Mouse (Mus musculus) cerebellum, postnatal 25 days (tissue): ENCODE measurements around the gene Lrrc10.
A peak's percentile ranks its signal among the peaks of the same experiment; 100 is the strongest.
"Not testable (repeated sequence)": the region's sequence is repeated elsewhere in the genome, so short reads cannot be mapped to it uniquely, and the experiment has no call there.

Experiments used
- DNase-seq, 2 experiments: peaks; one replicate each; pipeline ENCODE4 v3.0.0; 2021; ENCODE audit warnings: mixed read lengths in 2 of 2

Lrrc10 gene

DNA sequence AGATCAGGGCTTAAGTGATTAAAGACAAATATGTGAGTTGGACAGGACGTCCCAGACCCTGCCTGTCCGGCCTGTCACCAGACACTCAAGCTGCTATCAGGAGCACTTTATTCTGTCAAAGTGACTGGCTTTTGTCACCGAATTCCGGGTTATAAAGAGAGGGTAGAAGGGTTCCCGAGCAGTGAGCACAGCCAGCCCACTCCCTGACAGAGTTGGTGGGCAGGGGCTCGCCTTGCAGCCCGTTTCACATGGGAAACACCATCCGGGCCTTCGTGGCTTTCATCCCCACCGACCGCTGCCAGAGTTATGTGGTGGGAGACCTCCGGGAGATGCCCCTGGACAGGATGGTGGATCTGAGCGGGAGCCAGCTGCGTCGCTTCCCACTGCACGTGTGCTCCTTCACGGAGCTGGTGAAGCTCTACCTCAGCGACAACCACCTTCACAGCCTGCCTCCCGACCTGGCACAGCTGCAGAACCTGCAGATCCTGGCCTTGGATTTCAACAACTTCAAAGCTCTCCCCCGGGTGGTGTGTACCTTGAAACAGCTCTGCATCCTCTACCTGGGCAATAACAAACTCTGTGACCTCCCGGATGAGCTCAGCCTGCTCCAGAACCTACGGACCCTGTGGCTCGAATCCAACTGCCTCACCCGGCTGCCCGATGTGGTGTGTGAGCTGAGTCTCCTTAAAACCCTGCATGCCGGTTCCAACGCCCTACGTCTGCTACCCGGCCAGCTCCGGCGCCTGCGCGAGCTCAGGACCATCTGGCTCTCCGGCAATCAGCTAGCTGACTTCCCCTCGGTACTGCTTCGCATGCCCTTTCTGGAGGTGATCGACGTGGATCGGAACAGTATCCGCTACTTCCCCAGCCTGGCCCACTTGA lies at the start of gene Lrrc10:
Lrrc10 (plus strand) TSS at position 167 of the 882 bp plus-strand sequence.
- DNase-seq, result peak; percentile 66 to 76

DNA sequence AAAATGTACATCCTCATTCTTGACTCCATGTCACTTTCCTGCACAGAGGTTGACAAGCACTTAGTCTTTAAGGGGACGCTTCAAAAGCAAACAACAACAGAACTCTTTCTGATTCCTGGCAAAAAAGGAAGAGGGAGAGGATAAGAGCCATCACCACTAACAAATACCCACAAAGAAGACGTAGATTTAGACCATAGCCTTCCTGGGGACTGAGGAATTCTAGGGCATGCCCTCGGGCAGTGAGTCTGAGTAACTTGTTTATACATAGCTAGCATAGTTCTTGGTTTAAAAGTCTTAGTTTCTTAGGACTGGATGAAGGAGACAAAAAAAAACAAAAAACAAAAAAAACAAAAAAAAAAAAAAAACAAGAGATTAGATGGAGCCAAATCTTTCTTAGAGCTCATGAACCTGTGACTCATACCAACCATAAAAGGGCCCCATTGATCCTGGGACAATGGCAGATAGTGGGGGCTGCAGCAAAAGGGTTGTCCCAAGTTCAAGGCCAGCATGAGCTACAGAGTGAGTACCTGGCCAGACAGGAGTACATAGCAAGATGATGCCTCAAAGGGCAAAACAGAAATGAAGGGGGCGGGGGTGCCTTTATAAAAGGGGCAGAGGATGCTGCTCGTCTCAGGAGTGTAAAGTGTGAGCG lies 49.4 kb upstream of the Lrrc10 start:
- no peak for DNase-seq

DNA sequence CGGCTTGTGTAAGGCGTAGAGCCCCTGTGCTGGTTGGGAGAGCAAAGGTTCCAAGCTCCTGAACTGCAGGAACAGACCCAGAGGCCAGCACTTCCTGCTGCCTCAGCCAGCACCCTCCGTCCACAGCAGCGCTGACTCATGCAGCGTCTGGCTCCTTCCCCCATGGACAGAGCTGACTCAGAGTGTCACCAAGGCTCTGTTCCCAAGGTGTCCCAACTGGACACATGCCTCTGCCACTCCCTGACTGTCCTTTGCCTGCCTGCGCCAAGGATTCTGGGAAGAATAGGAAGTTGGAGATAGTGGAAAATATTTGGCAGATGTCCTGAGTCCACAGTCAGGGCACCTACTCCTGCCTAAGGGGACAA lies 48.9 kb upstream of the Lrrc10 start:
- peak in 1 of 2 experiments; percentile 24 for DNase-seq

DNA sequence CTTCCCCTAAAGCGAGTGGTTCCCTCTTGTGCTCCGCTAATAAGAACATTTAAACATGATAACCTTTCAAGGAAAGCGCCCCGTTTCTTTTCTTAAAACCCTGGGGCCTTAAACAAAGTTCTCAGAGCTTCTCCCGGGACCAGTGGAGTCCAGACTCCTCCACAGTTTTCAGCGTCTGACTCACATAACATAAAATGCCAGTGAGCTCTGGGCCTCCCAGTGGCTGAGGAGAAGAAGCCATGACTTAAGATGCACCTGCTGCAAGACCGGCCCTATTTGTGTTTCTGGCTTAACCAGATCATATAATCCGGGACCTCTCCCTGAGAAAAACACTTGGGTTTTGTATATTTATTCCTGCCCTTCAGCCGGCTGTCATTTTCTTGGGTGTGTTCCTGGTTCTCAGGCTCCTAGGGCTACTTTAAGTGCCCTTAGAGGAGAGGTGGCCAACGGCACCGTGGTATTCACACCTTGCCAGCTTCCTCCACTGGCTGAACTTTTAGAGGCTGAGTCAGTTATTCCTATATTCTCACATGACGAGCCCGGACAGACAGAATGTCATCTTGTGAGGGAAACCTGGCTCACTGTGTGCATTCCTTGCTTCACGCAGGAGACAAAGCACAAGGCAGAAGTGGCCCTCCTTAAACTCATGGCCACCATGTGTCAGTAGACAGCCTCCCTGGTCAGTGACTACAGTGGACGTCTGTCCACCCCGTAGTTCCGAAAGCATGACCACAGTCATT lies 46.3 kb upstream of the Lrrc10 start:
- no peak for DNase-seq

DNA sequence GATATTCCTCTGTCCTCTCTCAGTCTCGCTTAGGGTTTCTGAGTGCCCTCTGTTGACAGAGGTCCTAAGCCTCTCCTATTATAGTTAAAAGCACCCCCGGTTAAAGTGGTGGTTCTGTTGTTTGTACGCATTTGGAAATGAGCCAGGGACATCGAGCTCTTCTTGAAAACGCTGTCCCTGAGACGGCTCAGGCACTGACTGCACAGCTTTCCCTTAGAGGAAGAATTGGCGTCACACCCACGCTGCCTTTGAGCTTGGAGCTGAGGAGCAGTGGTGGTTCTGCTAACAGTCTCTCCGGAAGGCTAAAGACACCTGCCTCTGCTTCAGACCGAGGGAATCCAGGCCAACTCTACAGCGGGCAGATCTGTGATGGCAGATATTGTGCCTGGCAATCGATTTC lies 44.2 kb upstream of the Lrrc10 start:
- DNase-seq, result no peak

DNA sequence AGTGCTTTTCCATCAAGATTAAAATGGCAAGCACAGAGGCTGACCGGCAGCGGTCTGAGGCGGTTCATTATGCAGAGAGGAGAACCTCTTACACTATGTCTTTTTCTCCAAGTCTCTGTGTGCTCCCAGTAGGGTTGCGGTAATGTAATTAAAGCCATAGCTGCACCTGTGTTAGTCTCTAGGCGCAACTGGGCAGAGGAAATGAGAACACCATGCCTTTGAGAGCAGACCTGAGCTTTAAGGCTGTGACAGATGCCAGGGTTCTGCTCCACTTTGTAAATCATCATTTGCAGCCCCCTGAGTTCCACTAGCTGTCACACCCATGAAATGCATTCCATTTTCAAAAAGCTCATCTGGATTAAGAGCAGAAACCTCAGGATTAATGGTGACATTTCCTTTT lies 40.4 kb upstream of the Lrrc10 start:
- DNase-seq, result no peak

DNA sequence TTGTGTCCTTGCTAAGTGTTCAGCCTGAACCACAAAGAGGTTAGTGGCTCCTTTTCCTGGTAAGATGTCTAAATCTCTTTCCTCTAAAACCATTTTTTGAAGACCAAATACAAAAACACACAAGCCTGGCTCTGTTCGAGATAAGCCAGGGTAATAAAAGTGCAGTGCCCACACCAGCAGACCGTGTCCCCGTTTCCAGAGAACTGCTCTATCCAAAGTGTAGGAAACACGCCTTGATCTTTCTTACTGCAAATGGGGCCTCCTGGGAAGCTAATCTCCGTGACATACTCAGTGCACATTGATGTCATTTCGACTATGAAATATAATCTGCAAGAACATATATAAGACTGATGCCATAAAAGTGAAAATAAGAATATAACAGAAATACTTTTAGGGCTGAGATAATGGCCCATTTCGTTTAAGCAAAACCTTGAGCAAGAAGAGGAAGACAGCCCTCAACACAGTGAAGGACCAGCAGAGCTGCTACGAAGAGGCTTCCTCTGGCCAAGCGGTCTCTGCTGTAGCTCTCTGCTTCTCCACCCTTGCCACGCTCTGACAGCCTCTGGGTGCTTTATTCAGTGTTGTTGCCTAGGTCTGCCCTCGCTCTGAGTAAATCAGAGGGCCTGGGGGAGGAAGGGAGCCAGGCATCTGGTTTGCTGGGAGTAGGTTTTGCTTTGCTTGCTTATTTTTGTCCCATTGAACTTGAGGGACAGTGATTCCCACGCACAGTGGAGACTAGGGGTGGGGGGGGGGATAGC lies 39.3 kb upstream of the Lrrc10 start:
- DNase-seq, result no peak

DNA sequence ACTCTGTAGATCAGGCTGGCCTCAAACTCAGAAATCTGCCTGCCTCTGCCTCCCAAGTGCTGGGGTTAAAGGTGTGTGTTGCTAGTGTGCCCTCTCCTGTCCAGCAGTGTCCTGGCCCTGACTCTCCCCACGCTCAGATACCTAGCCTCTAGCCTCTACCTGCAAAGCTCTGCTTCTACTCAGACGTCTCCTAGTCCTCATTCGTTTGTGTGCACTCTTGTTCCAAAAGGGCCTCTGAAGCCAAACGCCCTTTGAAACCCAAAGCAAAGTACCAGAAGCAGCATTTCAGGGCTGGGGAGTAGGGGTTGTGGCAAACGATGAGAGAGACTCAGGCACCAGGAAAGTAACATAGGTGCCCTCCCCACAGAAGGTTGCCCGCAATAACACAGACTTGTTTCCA lies 35.5 kb upstream of the Lrrc10 start:
- no peak for DNase-seq

DNA sequence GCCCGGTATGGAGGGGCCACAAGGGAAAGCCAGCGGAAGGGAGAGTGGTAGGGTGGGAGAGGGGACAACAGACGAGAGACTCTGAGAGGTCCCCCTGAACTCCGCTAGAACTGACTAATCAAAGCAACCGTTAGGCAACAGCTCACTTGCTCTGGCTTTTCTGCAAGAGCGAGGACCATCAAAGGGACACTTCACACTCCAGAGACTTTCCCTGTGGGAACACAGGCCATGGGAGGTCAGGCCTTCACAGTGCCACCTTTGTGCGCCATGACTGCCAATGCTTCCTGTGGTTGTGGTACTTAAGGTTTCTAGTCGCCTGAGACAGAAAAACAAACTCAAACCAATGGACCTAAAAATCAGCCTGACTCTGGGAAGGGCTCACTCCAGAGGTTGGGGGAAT lies 34.1 kb upstream of the Lrrc10 start:
- DNase-seq, result no peak

DNA sequence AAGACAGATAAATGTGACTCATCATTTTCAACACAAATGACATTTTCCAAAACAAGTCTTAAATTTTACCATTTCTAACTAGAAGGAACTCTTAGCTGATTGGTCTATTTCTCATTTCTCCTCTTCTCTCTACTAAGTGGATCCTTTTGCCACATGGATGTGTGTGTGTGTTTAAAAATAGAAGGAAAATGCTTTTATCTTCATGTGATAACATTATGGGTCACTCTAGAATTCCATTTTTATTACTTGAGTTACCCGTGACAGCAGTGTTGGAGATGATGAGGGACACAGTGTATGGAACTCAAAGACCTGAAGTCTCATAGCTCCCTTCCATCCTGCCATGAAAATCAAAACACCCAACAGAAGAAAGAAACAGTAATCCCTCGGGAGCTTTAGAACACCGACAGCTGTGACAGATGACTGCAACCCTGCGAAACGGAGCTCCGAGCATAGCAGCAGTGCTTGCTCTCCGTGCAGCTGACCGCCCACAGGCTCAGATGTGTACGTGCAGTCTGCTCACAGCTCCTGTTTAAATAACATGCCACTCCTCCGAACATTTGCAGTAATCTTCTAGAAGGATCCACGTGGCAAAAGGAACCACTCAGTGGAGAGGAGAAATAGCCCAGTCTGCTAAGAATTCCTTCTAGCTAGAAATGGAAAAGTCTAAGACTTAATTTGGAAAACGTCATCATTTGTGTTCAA lies 31.3 kb upstream of the Lrrc10 start:
- no peak for DNase-seq

DNA sequence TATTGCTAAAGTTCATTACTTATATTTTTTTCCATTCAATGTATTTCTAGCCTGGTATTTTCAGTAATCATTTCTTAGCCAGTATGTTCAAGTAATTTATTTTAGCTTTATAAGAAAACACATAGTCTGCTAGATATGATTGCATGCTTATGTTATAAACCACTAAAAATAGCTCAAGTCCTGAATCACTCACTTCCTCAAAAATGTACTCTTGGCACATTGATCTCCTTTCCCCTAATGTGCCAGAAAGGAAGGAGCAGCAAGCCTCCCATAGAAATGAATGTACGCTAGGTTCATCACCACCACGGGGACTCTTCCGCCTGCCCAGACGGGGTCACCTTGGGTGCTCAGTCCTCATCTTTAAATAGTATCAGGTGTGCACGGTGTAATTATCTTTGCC lies 30.6 kb upstream of the Lrrc10 start:
- DNase-seq, result no peak

DNA sequence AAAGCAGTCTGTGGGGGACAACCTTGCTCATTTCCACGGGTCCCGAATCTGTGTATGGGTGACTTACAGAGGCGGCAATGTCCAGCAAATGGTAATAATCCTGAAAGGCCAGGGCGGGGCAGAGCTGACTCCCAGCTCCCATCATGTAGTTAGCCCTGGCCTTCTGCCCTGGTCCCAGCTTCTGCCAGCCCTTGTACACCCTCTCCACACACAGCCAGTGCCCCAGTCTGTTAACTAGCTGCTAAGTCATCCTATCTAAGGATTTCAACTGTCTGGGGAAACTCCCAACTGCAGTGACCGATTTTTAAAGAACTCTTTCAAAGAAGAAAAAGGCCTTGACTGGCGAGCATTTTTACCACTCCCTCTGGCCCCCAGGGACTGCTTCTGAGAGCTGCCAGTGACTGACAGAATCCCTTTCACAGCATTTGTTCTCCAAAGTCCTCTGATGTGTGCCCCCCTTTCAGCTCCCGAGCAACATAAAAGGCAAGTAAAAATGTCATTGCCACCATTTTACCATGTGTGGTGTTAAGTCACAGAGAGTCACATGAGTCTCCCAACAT lies 26.8 kb upstream of the Lrrc10 start:
- DNase-seq, result no peak

DNA sequence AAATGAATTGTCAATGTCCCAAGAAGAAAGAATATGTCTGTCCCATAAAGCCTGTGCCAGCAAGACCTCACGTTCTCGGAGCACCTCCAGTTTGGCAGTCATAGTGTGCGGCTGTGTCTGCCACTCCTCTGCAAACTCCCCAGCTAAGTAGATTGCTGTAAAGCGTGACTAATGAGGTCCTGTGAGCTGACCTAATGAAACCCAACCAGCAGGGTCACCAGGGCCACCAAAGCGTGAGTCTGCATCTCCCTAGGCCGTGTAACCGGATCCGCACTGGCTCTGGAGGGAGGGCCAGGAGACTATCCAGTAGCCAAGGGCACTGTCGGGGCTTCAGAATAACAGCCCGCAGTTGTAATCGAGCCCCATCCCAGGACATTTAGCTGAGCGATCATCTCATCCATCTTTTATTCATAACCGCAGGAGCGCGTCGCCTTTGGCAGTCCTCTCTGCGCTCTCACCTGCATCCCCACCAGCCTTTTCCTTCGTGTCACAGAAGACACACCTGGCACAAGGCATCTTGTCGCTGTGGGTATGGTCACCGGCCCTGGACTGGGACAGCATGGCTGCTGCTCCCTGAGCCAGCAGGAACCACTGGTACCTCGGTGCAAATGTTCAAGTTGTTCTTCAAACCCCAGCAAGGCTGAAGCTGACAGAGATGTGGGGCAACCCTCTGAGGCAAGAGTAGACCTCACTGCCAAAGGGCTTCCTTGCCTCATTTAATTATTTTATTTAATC lies 24.0 kb upstream of the Lrrc10 start:
- DNase-seq, result no peak

DNA sequence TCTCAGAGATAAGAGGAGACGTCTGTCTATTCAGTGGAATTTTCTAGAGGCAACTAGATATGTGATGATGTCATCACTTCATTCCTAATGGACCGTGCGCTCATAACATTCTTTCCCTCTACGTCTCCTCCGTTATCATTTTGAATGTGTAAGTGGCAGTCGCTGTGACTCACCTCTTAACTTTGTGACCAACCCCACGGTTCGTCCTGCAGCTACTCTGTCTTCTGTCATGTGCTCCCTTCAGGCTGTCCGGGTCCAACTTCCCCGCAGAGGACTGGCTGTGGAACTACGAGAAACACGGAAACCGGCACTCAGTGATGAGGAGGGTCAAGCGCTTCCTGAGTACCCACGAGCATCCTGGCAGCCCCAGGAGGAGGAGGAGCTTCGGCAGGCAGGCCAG lies 21.4 kb upstream of the Lrrc10 start:
- no peak for DNase-seq

DNA sequence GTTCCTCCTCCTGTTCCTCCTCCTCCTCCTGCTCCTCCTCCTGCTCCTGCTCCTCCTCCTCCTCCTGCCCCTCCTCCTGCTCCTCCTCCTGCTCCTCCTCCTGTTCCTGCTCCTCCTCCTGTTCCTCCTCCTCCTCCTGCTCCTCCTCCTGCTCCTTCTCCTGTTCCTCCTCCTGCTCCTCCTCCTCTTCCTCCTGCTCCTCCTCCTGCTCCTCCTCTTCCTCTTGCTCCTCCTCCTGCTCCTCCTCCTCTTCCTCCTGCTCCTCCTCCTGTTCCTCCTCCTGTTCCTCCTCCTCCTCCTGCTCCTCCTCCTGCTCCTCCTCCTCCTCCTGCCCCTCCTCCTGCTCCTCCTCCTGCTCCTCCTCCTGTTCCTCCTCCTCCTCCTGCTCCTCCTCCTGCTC lies 19.4 kb upstream of the Lrrc10 start:
- not testable (repeated sequence) for DNase-seq

DNA sequence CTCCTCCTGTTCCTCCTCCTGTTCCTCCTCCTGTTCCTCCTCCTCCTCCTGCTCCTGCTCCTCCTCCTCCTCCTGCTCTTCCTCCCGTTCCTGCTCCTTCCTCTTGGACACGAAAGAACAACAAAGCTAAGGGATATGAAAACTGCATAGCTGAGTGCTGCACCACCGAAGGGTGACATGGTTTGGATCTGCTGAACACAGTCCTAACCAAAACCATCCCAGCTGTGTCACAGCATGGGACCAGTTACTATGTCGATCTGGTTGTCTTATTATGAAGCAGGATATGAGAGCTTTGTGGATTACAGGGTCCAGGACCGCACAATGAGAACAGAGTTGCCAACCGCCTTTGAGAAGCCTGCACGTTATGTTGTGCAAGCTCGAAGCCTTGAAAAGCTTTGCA lies 19.0 kb upstream of the Lrrc10 start:
- no peak for DNase-seq

DNA sequence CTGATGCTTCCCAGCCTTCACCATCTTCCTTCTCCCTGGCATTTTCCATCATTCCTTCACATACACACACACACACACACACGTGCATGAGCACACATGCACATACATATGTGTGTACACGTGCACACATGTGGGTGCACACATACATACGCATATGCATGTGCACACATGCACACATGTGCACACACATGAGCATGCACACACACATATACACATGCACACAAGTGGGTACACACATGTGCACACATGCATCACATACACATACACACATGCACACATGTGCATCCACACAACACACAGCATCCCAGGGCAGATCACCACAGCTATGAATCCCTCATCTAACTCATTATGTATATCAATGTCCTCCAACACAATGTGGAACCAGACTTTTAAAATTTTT lies 14.0 kb upstream of the Lrrc10 start:
- DNase-seq, result no peak

DNA sequence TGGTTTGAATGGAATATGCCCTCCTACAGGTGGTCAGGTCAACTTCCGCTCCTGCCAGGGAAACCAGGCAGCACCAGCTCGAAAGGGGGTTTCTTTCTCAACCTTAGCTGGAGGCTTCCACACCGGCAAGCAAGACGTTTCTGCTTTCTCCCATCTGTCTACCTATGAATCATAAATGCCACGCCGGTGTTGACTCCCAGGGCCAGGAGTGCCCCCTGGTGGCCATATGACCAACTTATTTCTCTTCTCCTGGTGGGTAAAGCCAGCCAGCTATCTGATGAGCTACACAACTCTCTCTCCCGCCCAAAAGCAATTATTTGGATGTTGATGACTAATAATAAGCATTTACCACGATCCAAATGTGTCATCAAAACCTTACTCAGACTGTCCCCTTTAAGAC lies 11.4 kb upstream of the Lrrc10 start:
- peak; percentile 71 to 87 for DNase-seq

DNA sequence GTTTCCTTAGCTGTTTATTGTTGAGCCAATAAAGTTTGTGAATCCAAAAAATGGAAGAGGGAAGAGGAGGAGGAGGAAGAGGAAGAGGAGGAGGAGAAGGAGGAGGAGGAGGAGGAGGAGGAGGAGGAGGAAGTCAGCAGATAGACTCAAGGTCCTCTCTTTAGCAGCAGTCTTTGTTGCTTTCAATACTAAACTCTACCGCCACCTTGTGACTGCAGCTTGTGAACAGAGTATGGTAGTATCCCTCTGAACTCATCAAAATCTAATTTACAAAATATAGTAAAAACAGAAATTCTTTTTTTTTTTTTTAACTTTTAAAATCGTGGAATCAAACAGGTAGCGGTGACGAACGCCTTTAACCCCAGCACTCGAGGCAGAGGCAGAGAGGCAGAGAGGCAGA lies 4.8 kb upstream of the Lrrc10 start:
- DNase-seq, result no peak

DNA sequence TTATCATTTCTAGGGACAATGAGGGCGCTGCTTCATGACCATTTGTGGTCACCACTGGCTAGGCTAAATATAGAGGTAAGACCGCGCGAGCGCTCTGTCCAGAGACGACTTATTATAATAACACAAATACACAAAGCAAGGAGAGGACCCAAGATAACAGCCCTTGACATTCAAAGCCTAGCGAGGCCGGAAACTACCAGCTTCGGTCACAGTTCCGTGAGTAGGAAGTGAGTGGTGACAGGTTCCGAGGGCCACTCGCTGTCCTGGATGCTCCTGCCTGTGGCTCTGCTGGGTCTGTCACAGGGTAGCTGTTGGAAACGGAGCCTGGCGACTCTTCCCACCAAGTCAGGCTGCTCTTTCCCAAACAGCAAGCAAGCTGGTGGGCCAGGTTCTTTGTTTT lies 2.8 kb upstream of the Lrrc10 start:
- DNase-seq, result no peak

DNA sequence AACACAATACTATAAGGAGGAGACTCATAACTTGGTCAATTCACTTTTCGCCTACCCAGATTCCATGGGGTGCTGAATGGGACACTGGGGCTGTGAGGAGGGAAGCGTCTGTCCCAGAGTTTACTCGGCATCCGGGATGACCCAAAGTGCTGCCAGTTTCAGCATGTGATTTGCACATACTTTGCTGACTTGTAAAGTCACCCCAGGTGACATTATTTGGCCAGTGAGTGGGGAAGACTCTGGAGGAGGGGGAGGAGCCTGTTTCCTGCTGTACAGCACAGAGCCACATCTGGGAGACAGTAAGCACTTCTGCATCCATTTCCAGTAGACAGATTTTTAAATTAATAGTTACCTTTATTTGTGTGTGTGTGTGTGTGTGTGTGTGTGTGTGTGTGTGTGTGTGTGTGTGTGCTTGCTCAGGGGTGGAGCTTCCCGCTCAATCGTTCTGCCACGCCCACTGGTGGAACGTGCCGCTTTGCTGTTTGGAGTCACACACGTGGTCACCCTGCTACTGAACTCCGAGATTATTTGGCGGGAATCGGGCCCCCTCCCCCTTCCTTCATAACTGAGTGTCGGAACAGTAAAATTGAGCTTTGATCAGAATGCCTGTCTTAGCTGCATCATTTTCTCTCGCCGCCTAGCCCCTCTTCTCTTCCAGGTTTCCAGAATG lies 1.5 kb upstream of the Lrrc10 start:
- DNase-seq, result not testable (repeated sequence)
